Mouse (Mus musculus) limb, embryonic 12.5 days (tissue): ENCODE measurements around the gene Actn4. TPM values are rescaled to one million over a fixed set of nuclear protein-coding genes. Genes with fewer than 3 reads are reported as not detected.
"Not testable (repeated sequence)": the region's sequence is repeated elsewhere in the genome, so short reads cannot be mapped to it uniquely, and the experiment has no call there.

Experiments used
- ATAC-seq: fragments of 200-750 bp; cut with Nextera tagmentation; 2 replicates; pipeline ENCODE4 v1.8.0; 2017; ENCODE audit warnings: low read depth, moderate TSS enrichment; ENCODE audit not compliant: insufficient number of reproducible peaks, insufficient read depth, low FRiP score, low TSS enrichment
- H3K27ac ChIP-seq: fragments of 300-500 bp; sonication (generic); 2 replicates; pipeline ENCODE4 v1.5.1; 2016; ENCODE audit warnings: mild to moderate bottlenecking, moderate library complexity
- H3K27me3 ChIP-seq: fragments of 300-500 bp; sonication (generic); 2 replicates; pipeline ENCODE4 v1.6.1; 2016; ENCODE audit warnings: mild to moderate bottlenecking, moderate library complexity
- H3K36me3 ChIP-seq: fragments of 300-500 bp; sonication (generic); 2 replicates; pipeline ENCODE4 v1.6.1; 2016; ENCODE audit warnings: mild to moderate bottlenecking, moderate library complexity
- H3K4me1 ChIP-seq: fragments of 300-500 bp; sonication (generic); replicated peaks from 2 replicates; pipeline ENCODE4 v1.6.1; 2016
- H3K4me2 ChIP-seq: fragments of 300-500 bp; sonication (generic); 2 replicates; pipeline ENCODE4 v1.6.1; 2016; ENCODE audit warnings: mild to moderate bottlenecking, moderate library complexity
- H3K4me3 ChIP-seq: fragments of 300-500 bp; sonication (generic); replicated peaks from 2 replicates; pipeline ENCODE4 v1.5.1; 2016; ENCODE audit warnings: mild to moderate bottlenecking
- H3K9ac ChIP-seq: fragments of 300-500 bp; sonication (generic); replicated peaks from 2 replicates; pipeline ENCODE4 v1.6.1; 2016; ENCODE audit warnings: mild to moderate bottlenecking, moderate library complexity
- H3K9me3 ChIP-seq: fragments of 300-500 bp; sonication (generic); 2 replicates; pipeline ENCODE4 v1.6.1; 2016; ENCODE audit warnings: mild to moderate bottlenecking, moderate library complexity
- WGBS: fragments of 180-500 bp; shearing (Covaris S2); methylation state at CpG from one replicate; pipeline ENCODE4 v1.1.7; 2016; 5-methylcytosine and 5-hydroxymethylcytosine counted together
- polyA plus RNA-seq: library from polyadenylated mRNA; unstranded; fragments of >200 nt; fragmentation: Nextera tagmentation; extraction: Ambion mirVana; gene quantifications from 2 replicates; pipeline ENCODE4 v1.2.1, GENCODE M21; 2016

Gene Actn4
- polyA plus RNA-seq, 1 experiment from 2014 or later, result 269 TPM

GRCm38 (mm10) chr7:28902180-28902579 lies 60.0 kb downstream of the Actn4 start:
- Histone ChIP-seq H3K9ac (no peak overlapping the region), H3K27ac (peak overlapping the region; percentile 82), H3K27me3 (no peaks in the 10 kb centered on the region), H3K4me3 (no peak overlapping the region), H3K4me1 (peaks cover 13% of the 10 kb centered on the region), H3K9me3 (no peaks in the 10 kb centered on the region), H3K36me3 (peaks cover 100% of the 10 kb centered on the region), H3K4me2 (no peak overlapping the region)
- 89% methylated on average over 6 of the region's 6 CpGs for WGBS
- no peak for ATAC-seq

GRCm38 (mm10) chr7:28901311-28902125 lies 60.6 kb downstream of the Actn4 start:
- H3K4me1 ChIP-seq, result peaks cover 13% of the 10 kb centered on the region
- H3K4me2 ChIP-seq, result no peak overlapping the region
- 89% methylated on average over 13 of the region's 13 CpGs for WGBS
- peaks cover 100% of the 10 kb centered on the region for H3K36me3 ChIP-seq
- H3K9ac ChIP-seq, result 0 out of 2 replicates have a peak overlapping the region, but pooled peaks have one; percentile 40
- no peak overlapping the region for H3K4me3 ChIP-seq
- H3K27ac ChIP-seq, result peak overlapping the region; percentile 82
- ATAC-seq, result peak; percentile 74
- H3K9me3 ChIP-seq, result no peaks in the 10 kb centered on the region
- H3K27me3 ChIP-seq, result no peaks in the 10 kb centered on the region

GRCm38 (mm10) chr7:28899972-28900371 lies 62.2 kb downstream of the Actn4 start:
- Histone ChIP-seq H3K9me3 (no peaks in the 10 kb centered on the region), H3K36me3 (peaks cover 100% of the 10 kb centered on the region), H3K27me3 (no peaks in the 10 kb centered on the region), H3K4me1 (peaks cover 13% of the 10 kb centered on the region), H3K9ac (no peak overlapping the region), H3K4me3 (no peak overlapping the region), H3K4me2 (no peak overlapping the region), H3K27ac (no peak overlapping the region)
- WGBS, result 87% methylated on average over 4 of the region's 4 CpGs
- ATAC-seq, result no peak

- Histone ChIP-seq H3K36me3 (peaks cover 98% of the 10 kb centered on the region), H3K9me3 (no peaks in the 10 kb centered on the region), H3K4me1 (peaks cover 7% of the 10 kb centered on the region; the same call in 1 of the 2 replicates), H3K27ac (no peak overlapping the region), H3K27me3 (no peaks in the 10 kb centered on the region), H3K4me3 (no peak overlapping the region), H3K4me2 (no peak overlapping the region), H3K9ac (no peak overlapping the region)
- WGBS, result 91% methylated on average over 6 of the region's 6 CpGs
- ATAC-seq, result no peak
Measured at GRCm38 (mm10) chr7:28897661-28898060, 64.5 kb downstream of the Actn4 start.

GRCm38 (mm10) chr7:28894942-28895341 lies 67.2 kb downstream of the Actn4 start:
- 0 out of 2 replicates have a peak overlapping the region, but pooled peaks have one; percentile 7 for H3K27ac ChIP-seq
- no peak overlapping the region for H3K4me2 ChIP-seq
- WGBS, result 74% methylated on average over 5 of the region's 5 CpGs
- 0 out of 2 replicates have a peak, but pooled peaks cover 3% of the 10 kb centered on the region for H3K4me1 ChIP-seq
- ATAC-seq, result no peak
- peaks cover 18% of the 10 kb centered on the region for H3K27me3 ChIP-seq
- no peak overlapping the region for H3K4me3 ChIP-seq
- H3K9me3 ChIP-seq, result no peaks in the 10 kb centered on the region
- H3K36me3 ChIP-seq, result peaks cover 92% of the 10 kb centered on the region
- no peak overlapping the region for H3K9ac ChIP-seq

- ATAC-seq, result 0 out of 2 replicates have a peak, but pooled peaks have one; percentile 30
- no peak overlapping the region for H3K4me3 ChIP-seq
- peak overlapping the region; percentile 29; the same call in 1 of the 2 replicates for H3K27ac ChIP-seq
- WGBS, result 56% methylated on average over 7 of the region's 7 CpGs
- H3K27me3 ChIP-seq, result peaks cover 30% of the 10 kb centered on the region
- peaks cover 80% of the 10 kb centered on the region for H3K36me3 ChIP-seq
- H3K9me3 ChIP-seq, result no peaks in the 10 kb centered on the region
- no peak overlapping the region; the same call in 1 of the 2 replicates for H3K9ac ChIP-seq
- no peak overlapping the region for H3K4me2 ChIP-seq
- H3K4me1 ChIP-seq, result peaks cover 10% of the 10 kb centered on the region
Measured at GRCm38 (mm10) chr7:28893643-28894265, 68.4 kb downstream of the Actn4 start.

- Histone ChIP-seq H3K9me3 (no peaks in the 10 kb centered on the region), H3K27me3 (peaks cover 41% of the 10 kb centered on the region), H3K9ac (no peak overlapping the region), H3K4me3 (no peak overlapping the region), H3K4me2 (no peak overlapping the region), H3K4me1 (peaks cover 15% of the 10 kb centered on the region), H3K36me3 (peaks cover 68% of the 10 kb centered on the region), H3K27ac (no peak overlapping the region)
- 95% methylated on average over 17 of the region's 17 CpGs for WGBS
- ATAC-seq, result no peak
Measured at GRCm38 (mm10) chr7:28892601-28893000, 69.5 kb downstream of the Actn4 start.

GRCm38 (mm10) chr7:28888701-28889161 lies 73.4 kb downstream of the Actn4 start:
- Histone ChIP-seq H3K4me3 (peak overlapping the region; percentile 43), H3K27me3 (peaks cover 61% of the 10 kb centered on the region), H3K9ac (peak overlapping the region; percentile 40), H3K4me2 (peak overlapping the region; percentile 67), H3K36me3 (peaks cover 29% of the 10 kb centered on the region), H3K27ac (no peak overlapping the region), H3K4me1 (peaks cover 14% of the 10 kb centered on the region), H3K9me3 (no peaks in the 10 kb centered on the region)
- WGBS, result 3% methylated on average over 27 of the region's 27 CpGs
- 0 out of 2 replicates have a peak, but pooled peaks have one; percentile 6 for ATAC-seq

- no peak overlapping the region for H3K9ac ChIP-seq
- H3K27me3 ChIP-seq, result peaks cover 59% of the 10 kb centered on the region
- no peaks in the 10 kb centered on the region for H3K9me3 ChIP-seq
- no peak overlapping the region for H3K4me3 ChIP-seq
- H3K27ac ChIP-seq, result no peak overlapping the region
- peak; percentile 23; the same call in 1 of the 2 replicates for ATAC-seq
- H3K4me1 ChIP-seq, result peaks cover 15% of the 10 kb centered on the region
- peaks cover 9% of the 10 kb centered on the region for H3K36me3 ChIP-seq
- no peak overlapping the region for H3K4me2 ChIP-seq
- WGBS, result 20% methylated on average over 14 of the region's 14 CpGs
Measured at GRCm38 (mm10) chr7:28886486-28886885, 75.7 kb downstream of the Actn4 start.

GRCm38 (mm10) chr7:28883704-28884103 lies 78.4 kb downstream of the Actn4 start:
- not testable (repeated sequence) for H3K36me3 ChIP-seq, H3K4me3 ChIP-seq, H3K27ac ChIP-seq, H3K9ac ChIP-seq, H3K4me2 ChIP-seq, H3K9me3 ChIP-seq, ATAC-seq
- 86% methylated on average over 4 of the region's 4 CpGs for WGBS
- Histone ChIP-seq H3K27me3 (peaks cover 31% of the 10 kb centered on the region), H3K4me1 (peaks cover 13% of the 10 kb centered on the region)

- ATAC-seq, result no peak
Measured at GRCm38 (mm10) chr7:28883039-28883438, 79.1 kb downstream of the Actn4 start.

More at GRCm38 (mm10) chr7:28883039-28883438, 79.1 kb downstream of the Actn4 start:
- no peak overlapping the region for H3K4me3 ChIP-seq
- no peaks in the 10 kb centered on the region for H3K36me3 ChIP-seq
- H3K27ac ChIP-seq, result no peak overlapping the region
- no peak overlapping the region for H3K9ac ChIP-seq
- no peak overlapping the region for H3K4me2 ChIP-seq
- no peaks in the 10 kb centered on the region for H3K9me3 ChIP-seq
- H3K4me1 ChIP-seq, result peaks cover 8% of the 10 kb centered on the region; the same call in 1 of the 2 replicates
- 87% methylated on average over 11 of the region's 11 CpGs for whole genome bisulfite sequencing
- peaks cover 24% of the 10 kb centered on the region for H3K27me3 ChIP-seq
